Mouse (Mus musculus): ENCODE results near the gene Gm44973.
A peak's percentile ranks its signal among the peaks of the same experiment; 100 is the strongest.

DNA sequence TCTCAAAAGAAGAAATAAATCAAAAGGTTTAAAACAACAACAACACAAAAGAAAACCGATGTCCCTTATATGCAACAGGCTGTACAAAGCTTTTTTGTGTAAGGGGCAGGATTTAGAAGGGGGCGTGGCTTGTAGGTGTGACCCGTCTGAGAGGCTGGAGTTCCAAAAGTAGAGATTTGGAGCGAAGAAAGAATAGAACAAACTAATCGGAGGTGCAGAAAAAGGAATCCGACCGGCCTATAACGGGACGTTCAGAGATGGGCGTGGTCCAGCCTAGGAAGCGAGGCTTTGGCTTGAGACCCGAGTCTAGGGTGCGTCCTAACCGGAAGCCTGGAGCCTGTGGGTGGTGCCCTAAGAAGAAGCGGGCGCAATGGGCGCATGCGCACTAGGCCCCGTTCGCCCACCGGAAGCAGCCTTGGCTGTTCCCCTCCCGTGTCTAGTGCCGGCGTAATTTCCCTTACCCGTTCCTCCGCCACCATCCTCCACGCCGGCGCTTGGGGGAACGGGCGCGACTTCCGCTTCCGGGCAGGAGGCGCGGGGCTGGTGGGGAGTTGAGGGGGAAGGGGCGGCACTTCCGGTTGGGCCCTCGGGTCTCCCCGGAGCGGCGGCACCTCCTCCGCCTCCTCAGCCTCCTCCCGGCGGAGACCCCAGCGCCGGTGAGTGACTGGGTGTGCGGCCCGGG, 4.8 kb downstream of the Gm44973 start, which contains the start of the genes Zfp865 and Ccdc106:
- TF ChIP-seq CTCF (IDR thresholded peaks at IDR 0.05; ENCODE audit: low read depth, low read length) (no peak), POLR2A (IDR thresholded peaks at IDR 0.05; ENCODE audit: extremely low read depth, insufficient read depth, low read length) (peak; percentile 45)
